Mouse (Mus musculus) kidney, embryonic 14.5 days (tissue): ENCODE results near the gene Cldn2. TPM values are rescaled to one million over a fixed set of nuclear protein-coding genes. Genes with fewer than 3 reads are reported as not detected.

Experiments used
- ATAC-seq: fragments of 200-750 bp; cut with Nextera tagmentation; 2 replicates; pipeline ENCODE4 v1.8.0; 2017; ENCODE audit warnings: moderate number of reproducible peaks, mild to moderate bottlenecking, moderate TSS enrichment, moderate library complexity; ENCODE audit not compliant: low FRiP score, low TSS enrichment
- H3K27ac ChIP-seq: fragments of 300-500 bp; sonication (generic); 2 replicates; pipeline ENCODE4 v1.5.1; 2014; ENCODE audit warnings: low read depth, mild to moderate bottlenecking, low read length, moderate library complexity, mixed read lengths
- H3K27me3 ChIP-seq: fragments of 300-500 bp; sonication (generic); 2 replicates; pipeline ENCODE4 v1.6.1; 2014; ENCODE audit warnings: mild to moderate bottlenecking, low read length; ENCODE audit not compliant: control insufficient read depth, insufficient read depth
- H3K36me3 ChIP-seq: fragments of 300-500 bp; sonication (generic); 2 replicates; pipeline ENCODE4 v1.6.1; 2014; ENCODE audit warnings: low read length, mixed read lengths; ENCODE audit not compliant: control insufficient read depth, insufficient read depth
- H3K4me1 ChIP-seq: fragments of 300-500 bp; sonication (generic); 2 replicates; pipeline ENCODE4 v1.6.1; 2014; ENCODE audit warnings: low read length, mixed read lengths; ENCODE audit not compliant: control insufficient read depth, insufficient read depth
- H3K4me2 ChIP-seq: fragments of 300-500 bp; sonication (generic); replicated peaks from 2 replicates; pipeline ENCODE4 v1.6.1; 2014; ENCODE audit warnings: low read depth, mild to moderate bottlenecking, low read length
- H3K4me3 ChIP-seq: fragments of 300-500 bp; sonication (generic); 2 replicates; pipeline ENCODE4 v1.5.1; 2014; ENCODE audit warnings: mild to moderate bottlenecking, low read length
- H3K9ac ChIP-seq: fragments of 300-500 bp; sonication (generic); 2 replicates; pipeline ENCODE4 v1.6.1; 2014; ENCODE audit warnings: low read depth, mild to moderate bottlenecking, low read length, moderate library complexity
- H3K9me3 ChIP-seq: fragments of 300-500 bp; sonication (generic); 2 replicates; pipeline ENCODE4 v1.6.1; 2016; ENCODE audit warnings: low read length; ENCODE audit not compliant: control insufficient read depth
- WGBS: fragments of 180-500 bp; shearing (Covaris S2); extraction: QIAGEN DNeasy Blood & Tissue Kit; methylation state at CpG from one replicate; pipeline ENCODE4 v1.1.7; 2014; 5-methylcytosine and 5-hydroxymethylcytosine counted together
- polyA plus RNA-seq: library from polyadenylated mRNA; unstranded; fragments of >200 nt; fragmentation: Nextera tagmentation; extraction: Ambion mirVana; gene quantifications from 2 replicates; pipeline ENCODE4 v1.2.1, GENCODE M21; 2014

Gene Cldn2
- polyA plus RNA-seq, 1 experiment from 2014 or later: 5.0 TPM

- Histone ChIP-seq H3K4me3 (no peak overlapping the region), H3K9ac (no peak overlapping the region), H3K4me1 (no peaks in the 10 kb centered on the region), H3K27ac (no peak overlapping the region), H3K36me3 (no peaks in the 10 kb centered on the region), H3K27me3 (no peaks in the 10 kb centered on the region), H3K9me3 (no peaks in the 10 kb centered on the region), H3K4me2 (no peak overlapping the region)
- 54% methylated on average over 5 of the region's 5 CpGs for WGBS
- no peak for ATAC-seq
Observed at GRCm38 (mm10) chrX:139815201-139815600, 14.6 kb downstream of the Cldn2 start.

- no peak overlapping the region for H3K4me3 ChIP-seq
- H3K4me2 ChIP-seq: no peak overlapping the region
- 86% methylated on average over 1 of the region's 1 CpGs for WGBS
- H3K9me3 ChIP-seq: no peaks in the 10 kb centered on the region
- H3K9ac ChIP-seq: no peak overlapping the region
- H3K27me3 ChIP-seq: no peaks in the 10 kb centered on the region
- H3K27ac ChIP-seq: no peak overlapping the region
- H3K36me3 ChIP-seq: no peaks in the 10 kb centered on the region
- H3K4me1 ChIP-seq: no peaks in the 10 kb centered on the region
- no peak for ATAC-seq
Observed at GRCm38 (mm10) chrX:139825402-139825801, 24.8 kb downstream of the Cldn2 start.

- 94% methylated on average over 4 of the region's 4 CpGs for WGBS
Observed at GRCm38 (mm10) chrX:139826926-139827325, 26.3 kb downstream of the Cldn2 start.

DNA sequence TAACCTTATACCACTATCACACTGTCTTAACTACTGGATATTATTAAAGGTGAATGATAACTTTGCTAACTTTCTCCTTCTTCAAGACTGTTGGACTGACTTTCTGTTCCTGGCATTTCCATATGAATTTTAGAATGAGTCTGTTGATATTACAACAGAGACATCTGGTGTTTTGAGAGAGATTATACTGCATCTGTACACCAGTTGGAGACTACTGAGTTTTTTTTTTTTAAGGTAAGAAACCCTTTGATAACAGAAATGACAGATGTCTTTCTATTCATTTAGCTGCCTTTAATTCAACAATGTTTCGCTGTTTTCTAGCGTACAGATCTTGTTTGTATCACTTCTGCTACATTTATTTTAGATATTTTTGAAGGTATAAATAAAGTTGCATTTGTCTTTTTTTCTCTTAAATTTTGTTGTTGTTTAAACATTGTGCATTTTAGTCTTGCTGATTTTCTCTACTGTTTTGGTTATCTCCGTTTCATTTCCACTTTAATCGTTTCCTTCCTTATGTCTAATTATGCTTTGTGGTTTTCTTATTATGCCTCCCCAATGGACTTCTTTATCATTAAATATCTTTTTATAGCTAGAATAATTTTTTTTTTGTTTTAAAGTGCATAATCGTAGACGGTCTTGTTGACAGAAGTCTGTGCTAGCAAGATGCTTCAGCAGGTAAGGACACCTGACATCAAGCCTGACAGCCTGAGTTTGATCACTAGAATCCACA lies 27.9 kb downstream of the Cldn2 start:
- H3K36me3 ChIP-seq: no peaks in the 10 kb centered on the region
- H3K27me3 ChIP-seq: no peaks in the 10 kb centered on the region
- H3K27ac ChIP-seq: no peak overlapping the region
- H3K4me1 ChIP-seq: no peaks in the 10 kb centered on the region
- 92% methylated on average over 6 of the region's 6 CpGs for WGBS
- H3K9ac ChIP-seq: no peak overlapping the region
- no peak overlapping the region for H3K4me2 ChIP-seq
- no peak for ATAC-seq
- no peaks in the 10 kb centered on the region for H3K9me3 ChIP-seq
- no peak overlapping the region for H3K4me3 ChIP-seq

More at GRCm38 (mm10) chrX:139826926-139827325, 26.3 kb downstream of the Cldn2 start:
- H3K4me3 ChIP-seq: no peak overlapping the region
- no peak overlapping the region for H3K9ac ChIP-seq
- no peaks in the 10 kb centered on the region for H3K4me1 ChIP-seq
- no peaks in the 10 kb centered on the region for H3K27me3 ChIP-seq
- ATAC-seq: no peak
- H3K36me3 ChIP-seq: no peaks in the 10 kb centered on the region
- no peak overlapping the region for H3K27ac ChIP-seq
- no peak overlapping the region for H3K4me2 ChIP-seq
- H3K9me3 ChIP-seq: no peaks in the 10 kb centered on the region

DNA sequence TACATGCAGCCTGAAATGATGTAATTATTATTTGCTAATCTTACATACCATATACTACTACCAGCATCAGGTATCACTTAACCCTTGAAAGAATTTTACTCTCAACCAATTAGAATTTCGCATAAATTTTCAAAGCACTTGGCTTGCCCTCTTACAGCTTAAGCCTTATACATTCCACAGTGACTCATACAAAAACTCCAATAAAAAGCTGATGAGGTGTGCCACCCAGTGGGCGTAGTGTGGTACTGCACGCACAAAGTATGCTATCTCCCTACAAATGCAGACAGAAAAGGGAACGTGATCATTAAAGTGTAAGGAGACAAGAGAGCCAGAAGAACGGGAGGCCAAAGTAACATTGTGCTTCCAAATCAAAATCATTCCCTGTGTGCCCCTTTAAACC lies 31.8 kb downstream of the Cldn2 start:
- Histone ChIP-seq H3K9ac (no peak overlapping the region), H3K27me3 (no peaks in the 10 kb centered on the region), H3K9me3 (no peaks in the 10 kb centered on the region), H3K4me2 (no peak overlapping the region), H3K36me3 (no peaks in the 10 kb centered on the region), H3K4me3 (no peak overlapping the region), H3K27ac (no peak overlapping the region), H3K4me1 (no peaks in the 10 kb centered on the region)
- ATAC-seq: no peak
- WGBS: 16% methylated on average over 5 of the region's 5 CpGs

GRCm38 (mm10) chrX:139839057-139839456 lies 38.4 kb downstream of the Cldn2 start:
- Histone ChIP-seq H3K4me2 (no peak overlapping the region), H3K4me3 (no peak overlapping the region), H3K4me1 (no peaks in the 10 kb centered on the region), H3K36me3 (no peaks in the 10 kb centered on the region), H3K27me3 (no peaks in the 10 kb centered on the region), H3K27ac (no peak overlapping the region), H3K9ac (no peak overlapping the region), H3K9me3 (no peaks in the 10 kb centered on the region)
- ATAC-seq: no peak
- WGBS: 57% methylated on average over 3 of the region's 3 CpGs

DNA sequence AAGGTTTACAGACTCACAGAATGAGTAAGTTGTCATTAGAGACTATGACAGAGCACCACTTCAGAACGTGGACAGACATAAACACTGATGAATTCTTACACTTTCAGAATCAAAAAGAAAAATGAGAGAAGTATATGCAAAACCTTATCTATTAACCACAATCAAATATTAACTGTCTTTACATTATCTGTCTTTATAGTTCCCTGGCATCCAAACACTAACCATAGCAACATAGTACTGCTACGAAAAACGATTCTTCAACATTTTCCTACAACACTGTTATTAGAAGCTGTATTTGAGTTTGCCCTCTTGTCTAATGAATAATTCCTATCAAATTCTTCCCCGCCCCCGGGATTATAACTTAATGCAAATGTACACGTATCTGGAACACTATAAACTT lies 40.5 kb downstream of the Cldn2 start:
- ATAC-seq: no peak

DNA sequence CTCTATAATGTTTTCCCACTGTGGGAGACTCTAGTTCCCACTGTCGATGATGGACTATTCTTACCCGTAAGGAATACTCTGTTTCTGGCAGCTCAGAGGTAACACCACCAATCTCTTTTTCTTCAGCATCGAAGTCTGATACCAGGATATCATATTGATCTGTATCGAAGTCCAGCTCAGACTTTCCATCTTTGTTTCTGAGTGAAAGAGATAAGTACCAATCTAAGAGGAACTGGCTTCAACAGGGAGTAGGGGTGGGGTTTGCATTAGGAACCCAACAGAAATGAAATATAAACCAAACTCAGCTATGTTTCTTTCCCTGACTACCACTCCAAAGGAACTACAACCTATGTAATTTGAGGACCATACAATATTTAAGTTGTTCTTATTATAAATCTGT lies 54.2 kb downstream of the Cldn2 start:
- Histone ChIP-seq H3K27ac (no peak overlapping the region), H3K9ac (no peak overlapping the region), H3K27me3 (no peaks in the 10 kb centered on the region; the same call in 1 of the 2 replicates), H3K9me3 (no peaks in the 10 kb centered on the region), H3K4me2 (no peak overlapping the region), H3K36me3 (no peaks in the 10 kb centered on the region), H3K4me3 (no peak overlapping the region), H3K4me1 (no peaks in the 10 kb centered on the region)
- no peak for ATAC-seq
- 87% methylated on average over 4 of the region's 4 CpGs for WGBS

More for the DNA sequence above, 40.5 kb downstream of the Cldn2 start:
- Histone ChIP-seq H3K4me2 (no peak overlapping the region), H3K27ac (no peak overlapping the region), H3K4me3 (no peak overlapping the region), H3K27me3 (no peaks in the 10 kb centered on the region), H3K4me1 (no peaks in the 10 kb centered on the region), H3K9me3 (no peaks in the 10 kb centered on the region), H3K9ac (no peak overlapping the region), H3K36me3 (no peaks in the 10 kb centered on the region)
- WGBS: 83% methylated on average over 6 of the region's 6 CpGs

DNA sequence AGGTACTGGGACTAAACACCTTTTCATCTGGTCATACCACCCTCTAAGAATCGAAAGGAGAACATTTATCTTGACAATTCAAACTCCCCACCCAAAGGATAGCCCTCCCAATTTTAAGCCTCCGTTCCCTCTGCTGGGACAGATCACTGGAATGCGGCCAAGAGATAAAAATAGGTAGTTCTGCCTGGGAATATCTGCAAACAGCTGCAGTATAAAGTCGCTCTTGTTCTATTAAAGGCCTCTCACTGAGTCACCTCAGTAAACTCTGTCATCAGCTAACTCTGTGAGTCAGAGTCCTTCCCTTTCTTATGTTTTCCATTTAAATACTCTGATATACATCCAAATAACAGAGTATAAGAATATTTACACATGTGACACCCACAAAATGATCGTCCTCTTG lies 58.8 kb downstream of the Cldn2 start:
- 86% methylated on average over 5 of the region's 5 CpGs for WGBS
- Histone ChIP-seq H3K9ac (no peak overlapping the region), H3K9me3 (no peaks in the 10 kb centered on the region), H3K4me3 (no peak overlapping the region), H3K4me1 (no peaks in the 10 kb centered on the region), H3K36me3 (no peaks in the 10 kb centered on the region), H3K4me2 (no peak overlapping the region), H3K27ac (no peak overlapping the region), H3K27me3 (no peaks in the 10 kb centered on the region; the same call in 1 of the 2 replicates)
- ATAC-seq: no peak
